Mouse (Mus musculus): ENCODE results near the gene Kcnk10.

DNA sequence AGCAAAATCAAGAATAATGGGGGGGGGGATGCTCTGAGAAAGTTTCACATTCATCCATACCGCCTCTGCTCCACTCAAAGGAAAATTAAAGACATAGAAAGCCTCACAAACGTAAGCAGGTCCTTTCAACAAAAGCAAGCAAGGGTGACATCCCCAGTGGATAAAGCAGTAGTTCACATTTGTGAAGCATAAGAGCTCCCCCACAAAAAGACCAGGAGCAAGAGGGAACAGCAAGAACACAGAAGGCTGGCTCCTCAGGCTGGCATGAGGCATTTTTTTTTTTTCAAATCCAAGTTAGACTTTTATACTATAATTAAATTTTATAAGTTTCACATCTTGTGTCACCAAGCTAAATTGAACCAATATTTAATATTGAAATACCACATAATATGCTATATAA lies 168.5 kb downstream of the Kcnk10 start:
- TF ChIP-seq CTCF (IDR thresholded peaks at IDR 0.05; ENCODE audit: extremely low read depth, insufficient read length, insufficient replicate concordance, low read depth, low read length) (no peak), POLR2A (IDR thresholded peaks at IDR 0.05; ENCODE audit: low read depth, low read length) (no peak)

Data from small intestine, adult 2 months (tissue).